Mouse (Mus musculus): ENCODE results near the gene Ube2h. TPM values are rescaled to one million over a fixed set of nuclear protein-coding genes. Genes with fewer than 3 reads are reported as not detected.

Gene Ube2h
- polyA plus RNA-seq, 1 experiment, result 94.6 TPM

- no peak for DNase-seq (ENCODE audit: low spot score)
These were observed 142.2 kb downstream of the Ube2h start for GRCm38 (mm10) chr6:30162091-30162490.

- DNase-seq (ENCODE audit: low spot score), result no peak
These were observed 142.7 kb downstream of the Ube2h start for GRCm38 (mm10) chr6:30161618-30162017.

Other genes with a start within 250 kb of the Ube2h start
- 13.9 and 14.7 TPM in 2 replicates for gene Zc3hc1, start 86.5 kb upstream of the Ube2h start, polyA plus RNA-seq (2012; rRNA removed)
- 22.8 and 23.3 TPM in 2 replicates for gene Klhdc10, start 97.3 kb upstream of the Ube2h start, polyA plus RNA-seq (2012; rRNA removed)
- 23.8 and 26.2 TPM in 2 replicates for gene Tmem209, start 205.2 kb upstream of the Ube2h start, polyA plus RNA-seq (2012; rRNA removed)
- 0.04 and 0.07 TPM in 2 replicates for gene Ssmem1, start 205.3 kb upstream of the Ube2h start, polyA plus RNA-seq (2012; rRNA removed)
- 0.16 and 0.18 TPM in 2 replicates for gene Cpa2, start 237.0 kb upstream of the Ube2h start, polyA plus RNA-seq (2012; rRNA removed)